Mouse (Mus musculus): ENCODE data around the gene Dhx32.

- TF ChIP-seq CTCF (IDR thresholded peaks at IDR 0.05; ENCODE audit: extremely low read depth, insufficient read depth, low read length) (no peak), POLR2A (IDR thresholded peaks at IDR 0.05; ENCODE audit: extremely low read depth, insufficient read depth, low read length) (no peak)
Measured at GRCm38 (mm10) chr7:133747372-133747771, 35.2 kb downstream of the Dhx32 start.
